Mouse (Mus musculus): ENCODE data around the gene Mnat1.

The Mnat1 gene

DNA sequence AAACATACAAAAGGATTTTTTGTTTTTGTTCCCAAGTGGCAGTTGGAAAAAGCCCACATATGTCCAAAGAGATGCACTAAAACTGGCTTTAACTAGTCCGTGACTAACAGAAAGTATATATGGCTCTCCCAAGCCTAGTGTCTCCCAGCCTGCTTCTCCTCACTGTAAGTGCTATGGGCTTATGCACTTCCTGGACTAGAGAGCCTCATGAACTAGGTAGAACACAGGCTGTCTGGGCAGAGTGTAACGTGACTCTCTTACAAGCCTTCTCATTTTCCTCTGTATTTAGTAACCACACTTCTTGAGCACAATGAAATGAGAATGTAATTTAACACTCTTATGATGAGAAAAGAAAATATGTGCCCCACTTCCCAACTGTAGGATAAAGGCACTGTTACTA lies 185.2 kb downstream of the Mnat1 start:
- DNase-seq (ENCODE audit: low read depth, low spot score): no peak

DNA sequence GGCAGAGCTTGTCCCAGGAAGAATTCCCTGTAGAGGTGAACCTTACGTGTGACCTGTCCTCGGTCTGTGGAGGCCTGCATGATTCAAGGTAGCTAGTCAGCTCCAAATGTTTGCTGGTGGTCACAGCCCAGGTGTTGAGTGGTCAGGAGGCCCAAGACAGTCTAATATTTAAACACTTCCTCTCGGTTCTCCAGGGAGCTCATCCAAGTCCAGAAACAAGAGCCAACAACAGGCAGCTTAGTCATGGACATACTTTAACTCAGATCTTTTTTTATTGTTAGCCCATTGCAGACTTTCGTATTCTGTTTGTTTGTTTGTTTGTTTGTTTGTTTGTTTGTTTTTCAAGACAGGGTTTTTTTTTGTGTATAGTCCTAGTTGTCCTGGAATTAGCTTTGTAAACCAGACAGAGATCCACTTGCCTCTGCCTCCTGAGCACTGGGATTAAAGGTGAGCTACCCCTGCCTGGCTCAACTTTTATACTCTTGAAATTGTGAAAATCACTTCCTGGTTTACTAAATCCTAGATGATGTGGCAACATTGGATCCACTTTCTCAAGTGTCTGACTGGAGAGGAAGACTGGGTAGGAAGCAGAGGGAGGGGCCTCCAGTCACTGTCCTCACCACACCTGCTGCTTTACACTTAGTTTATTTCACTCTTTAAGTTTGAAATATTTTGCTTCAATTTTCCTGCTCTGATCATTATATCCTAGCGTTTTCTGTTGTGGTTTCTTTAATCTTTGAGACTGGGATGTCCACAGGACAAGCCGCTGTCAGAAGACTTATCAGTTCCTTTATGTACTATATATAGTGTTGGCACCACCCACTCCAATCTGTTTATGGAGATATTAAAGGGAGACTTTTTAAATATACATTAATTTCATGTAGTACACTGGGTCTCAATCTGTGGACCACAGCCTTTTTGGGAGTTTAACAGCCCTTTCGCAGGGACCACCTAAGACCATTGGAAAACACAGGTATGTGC lies 194.5 kb downstream of the Mnat1 start:
- DNase-seq (ENCODE audit: low read depth, low spot score): no peak

Measured in telencephalon, adult 2 months (tissue).